Comparison of ENCODE assay signal across 24 mouse cellular contexts in the genomic region with DNA sequence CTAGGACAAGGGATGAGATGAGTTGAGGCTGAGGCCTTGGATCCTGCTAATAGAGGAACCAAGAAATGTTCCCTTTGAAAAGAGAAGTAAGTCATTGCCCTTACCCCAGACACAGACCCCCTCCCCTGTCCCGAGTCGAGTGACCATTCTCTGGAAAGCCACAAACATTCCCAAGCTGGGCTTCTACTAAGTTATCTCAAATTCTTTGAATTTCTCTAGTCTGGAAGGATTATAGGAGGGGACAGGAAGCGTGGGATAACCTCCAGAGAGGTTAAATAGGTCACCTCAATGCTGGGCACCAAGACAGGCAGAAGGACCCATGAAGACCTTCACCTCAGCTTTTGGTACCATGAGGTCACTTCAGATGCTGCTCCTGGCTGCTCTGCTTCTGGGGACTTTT. TPM values are rescaled to one million over a fixed set of nuclear protein-coding genes. Genes with fewer than 3 reads are reported as not detected.
DNase-seq lines count a peak whose midpoint lies in the region; ATAC-seq and TF ChIP-seq lines count a peak whose summit lies in the region.
"Had no signal": no experiment of that assay in that cellular context is flagged by ENCODE, and none has a peak within 500 bp of the region (broad histone marks: within the 10 kb centered on the region; RNA-seq: fewer than 3 reads in every experiment).

A gene (plus strand): TSS at position 301 of the 400 bp plus-strand sequence.

- intact Hi-C loops in left cerebral cortex, postnatal 36 days (cut with DNase I), result loop anchor here (5.0 to 10.0 kb wide), 2 partner anchors 38 to 205 kb away; a partner anchor contains a TSS

- H3K4me2 ChIP-seq in midbrain, embryonic 13.5 days (replicated peaks), result no peak within 1 kb of the TSS
- H3K4me2 ChIP-seq in midbrain, postnatal 0 days (ENCODE audit: low read depth, low read length, poor library complexity, severe bottlenecking), result no peak within 1 kb of the TSS
- H3K4me2 ChIP-seq: embryonic facial prominence, embryonic 13.5 days; forebrain, embryonic 12.5 days; heart, embryonic 12.5 days had no signal

- no peaks in the 10 kb centered on the region for H3K36me3 ChIP-seq in midbrain, embryonic 13.5 days
- no peaks in the 10 kb centered on the region for H3K36me3 ChIP-seq in midbrain, postnatal 0 days (ENCODE audit: insufficient read depth, low read length)
- H3K36me3 ChIP-seq: embryonic facial prominence, embryonic 13.5 days; forebrain, embryonic 12.5 days; heart, embryonic 12.5 days; hindbrain, embryonic 10.5 days had no signal

- ATAC-seq in midbrain, embryonic 13.5 days, result no peak
- no peak for ATAC-seq in midbrain, postnatal 0 days (ENCODE audit: low FRiP score)
- ATAC-seq: activated CD4-positive, CD25-positive, alpha-beta regulatory T cell, adult 4 months; CD4-positive, CD25-positive, alpha-beta regulatory T cell, adult 4 months; forebrain, embryonic 16.5 days had no signal

- 0 out of 2 replicates have a peak within 1 kb of the TSS, but pooled peaks have one; percentile 7 for H3K9ac ChIP-seq in midbrain, embryonic 13.5 days (replicated peaks)
- no peak within 1 kb of the TSS for H3K9ac ChIP-seq in midbrain, postnatal 0 days (replicated peaks; ENCODE audit: low read length, poor library complexity, severe bottlenecking)
- H3K9ac ChIP-seq: embryonic facial prominence, embryonic 13.5 days; forebrain, embryonic 12.5 days; heart, embryonic 12.5 days had no signal

- H3K27ac ChIP-seq in layer of hippocampus, adult 2 months, result peak within 1 kb of the TSS; percentile 70
- H3K27ac ChIP-seq in midbrain, embryonic 13.5 days, result no peak within 1 kb of the TSS
- H3K27ac ChIP-seq in midbrain, postnatal 0 days (ENCODE audit: low read depth, low read length), result no peak within 1 kb of the TSS
- H3K27ac ChIP-seq: embryonic facial prominence, embryonic 13.5 days; forebrain, embryonic 12.5 days; hindbrain, embryonic 10.5 days had no signal

- no peaks in the 10 kb centered on the region for H3K9me3 ChIP-seq in midbrain, embryonic 13.5 days
- H3K9me3 ChIP-seq in midbrain, postnatal 0 days (ENCODE audit: low read length), result no peaks in the 10 kb centered on the region
- H3K9me3 ChIP-seq: embryonic facial prominence, embryonic 13.5 days; forebrain, embryonic 12.5 days; G1E; heart, embryonic 12.5 days; hindbrain, embryonic 10.5 days had no signal

- H3K27me3 ChIP-seq in midbrain, embryonic 13.5 days, result no peaks in the 10 kb centered on the region
- H3K27me3 ChIP-seq in midbrain, postnatal 0 days (ENCODE audit: insufficient read depth, low read length), result no peaks in the 10 kb centered on the region
- H3K27me3 ChIP-seq: embryonic facial prominence, embryonic 13.5 days; forebrain, embryonic 12.5 days had no signal

- WGBS in midbrain, embryonic 13.5 days, result 80% methylated on average over 3 of the region's 3 CpGs
- WGBS in midbrain, postnatal 0 days, result 71% methylated on average over 3 of the region's 3 CpGs

- no peak for TF ChIP-seq CTCF in layer of hippocampus, adult 2 months (conservative IDR thresholded peaks at IDR 0.05)
- no peak for TF ChIP-seq CTCF in midbrain, postnatal 0 days (IDR thresholded peaks at IDR 0.05)

- H3K4me3 ChIP-seq in layer of hippocampus, adult 2 months, result no peak within 1 kb of the TSS
- no peak within 1 kb of the TSS for H3K4me3 ChIP-seq in midbrain, embryonic 13.5 days (replicated peaks)
- H3K4me3 ChIP-seq in midbrain, postnatal 0 days (ENCODE audit: low read depth, low read length), result no peak within 1 kb of the TSS
- H3K4me3 ChIP-seq: embryonic facial prominence, embryonic 13.5 days; forebrain, embryonic 12.5 days; heart, embryonic 12.5 days; hindbrain, embryonic 10.5 days had no signal

- DNase-seq in layer of hippocampus, adult 2 months (ENCODE audit: low spot score in 2 of 2), result no peak
- DNase-seq in layer of hippocampus, adult 9-10 months (ENCODE audit: low spot score), result no peak
- no peak for DNase-seq in left cerebral cortex, postnatal 36 days (ENCODE audit: low spot score in 2 of 2)
- DNase-seq in left cerebral cortex, adult 18-20 months (ENCODE audit: low spot score in 2 of 2), result no peak
- DNase-seq in midbrain, postnatal 0 days (ENCODE audit: low spot score), result no peak
- peak; percentile 81 for DNase-seq in Muller cell, postnatal 12 days (ENCODE audit: inconsistent ontology term)
- DNase-seq in right cerebral cortex, postnatal 4 days, result no peak
- DNase-seq: adrenal gland, postnatal 14 days; B cell, adult 2 months; cerebellum, adult 11-12 months; cerebellum, adult 9-10 months; cerebellum, postnatal 25 days; gastrocnemius, postnatal 14 days had no signal

- H3K4me1 ChIP-seq in midbrain, embryonic 13.5 days (replicated peaks), result peaks cover 15% of the 10 kb centered on the region
- H3K4me1 ChIP-seq in midbrain, postnatal 0 days (ENCODE audit: insufficient read depth, low read length), result no peaks in the 10 kb centered on the region

RNA-seq across cellular contexts. Expression of the gene that starts here (rescaled TPM):
- 1 to 10 TPM; 3.4 to 6.0 TPM for total RNA-seq in layer of hippocampus, adult 2 months (2021)
- total RNA-seq in left cerebral cortex, postnatal 36 days (2021), result 10 to 100 TPM; 10.7 to 12.0 TPM
- total RNA-seq in left cerebral cortex, adult 18-20 months (2021), result 1 to 10 TPM; 8.3 to 9.2 TPM
- polyA plus RNA-seq in midbrain, embryonic 13.5 days (2015; fragmentation: Nextera tagmentation; extraction: Ambion mirVana), result 0.46 TPM in 1 of 2 replicates, not detected in the other
- 8.5 TPM in 1 of 2 replicates, not detected in the other for total RNA-seq in midbrain, postnatal 0 days (2014; rRNA removed)
- 4.4 and 4.7 TPM in 2 replicates for polyA plus RNA-seq in midbrain, postnatal 0 days (2015; fragmentation: Nextera tagmentation; extraction: Ambion mirVana)
- total RNA-seq: adrenal gland, postnatal 14 days; G1E; gastrocnemius, postnatal 14 days; heart, adult 8-10 months; heart, postnatal 25 days had no signal
- polyA plus RNA-seq: CD4-positive, CD25-positive, alpha-beta regulatory T cell, adult 4 months; embryonic facial prominence, embryonic 13.5 days; G1E; hindbrain, embryonic 10.5 days had no signal
